Mouse (Mus musculus): ENCODE measurements around the gene Spsb2. TPM values are rescaled to one million over a fixed set of nuclear protein-coding genes. Genes with fewer than 3 reads are reported as not detected.

Spsb2 gene
- polyA plus RNA-seq, 1 experiment from 2014 or later: 18.2 TPM

- Histone ChIP-seq H3K4me2 (peak overlapping the region; percentile 69), H3K9ac (no peak overlapping the region), H3K9me3 (replicated peaks) (no peaks in the 10 kb centered on the region), H3K4me1 (peaks cover 66% of the 10 kb centered on the region), H3K36me3 (peaks cover 36% of the 10 kb centered on the region), H3K27ac (peak overlapping the region; percentile 92), H3K4me3 (replicated peaks) (peak overlapping the region; percentile 80), H3K27me3 (no peaks in the 10 kb centered on the region)
- 79% methylated on average over 24 of the region's 24 CpGs for WGBS
- ATAC-seq (replicated peaks; ENCODE audit: low FRiP score): no peak
Observed at GRCm38 (mm10) chr6:124811701-124812560, 3.5 kb downstream of the Spsb2 start.

DNA sequence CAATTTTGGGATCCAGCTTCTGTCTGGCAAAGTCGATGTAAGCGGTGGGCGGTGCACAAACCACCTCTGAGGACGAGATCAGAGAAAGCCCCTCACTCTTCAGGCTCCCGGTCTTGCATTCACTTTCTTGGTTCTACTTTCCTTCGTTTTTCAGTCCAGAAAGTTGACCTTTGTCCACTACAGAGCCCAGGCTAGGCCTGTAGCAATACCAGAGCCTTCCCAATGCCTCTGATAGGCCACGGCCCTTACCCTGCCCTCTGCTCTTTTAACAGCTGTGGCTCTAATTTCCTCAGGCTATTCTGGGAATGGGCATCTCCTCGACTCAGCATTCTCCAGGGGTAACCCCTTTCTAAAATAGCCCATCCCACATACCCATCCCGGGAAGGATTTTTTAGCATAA lies 4.4 kb downstream of the Spsb2 start:
- Histone ChIP-seq H3K27me3 (no peaks in the 10 kb centered on the region), H3K36me3 (peaks cover 45% of the 10 kb centered on the region), H3K27ac (peak overlapping the region; percentile 92), H3K9me3 (replicated peaks) (no peaks in the 10 kb centered on the region), H3K4me3 (replicated peaks) (peak overlapping the region; percentile 80), H3K9ac (peak overlapping the region; percentile 75), H3K4me1 (peaks cover 59% of the 10 kb centered on the region), H3K4me2 (peak overlapping the region; percentile 69)
- 21% methylated on average over 9 of the region's 9 CpGs for WGBS
- no peak for ATAC-seq (replicated peaks; ENCODE audit: low FRiP score)

GRCm38 (mm10) chr6:124813496-124813895 lies 5.0 kb downstream of the Spsb2 start:
- peak overlapping the region; percentile 75 for H3K9ac ChIP-seq

DNA sequence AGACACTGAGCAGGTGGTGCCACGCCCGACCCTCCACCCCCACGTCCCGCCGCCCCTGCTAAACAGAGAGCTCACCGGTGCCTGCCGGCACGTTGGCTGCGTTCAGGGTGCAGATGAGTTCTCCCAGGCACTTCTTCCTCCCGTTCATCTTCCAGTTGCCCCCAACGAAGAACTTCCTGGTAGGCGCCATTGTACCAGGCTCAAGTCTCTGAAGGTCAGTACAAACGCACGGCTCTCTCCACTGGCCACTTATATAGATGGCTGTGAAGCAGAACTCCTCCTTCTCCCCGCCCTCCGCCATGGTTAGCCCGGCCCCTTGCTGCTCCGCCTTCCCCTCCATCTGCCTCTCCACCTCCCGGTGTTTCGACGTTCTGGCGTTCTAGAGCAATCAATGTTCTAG lies 5.5 kb downstream of the Spsb2 start, which contains the start of gene Tpi1:
TSS of gene Tpi1 (minus strand) at position 364 of the 400 bp plus-strand sequence.
- H3K4me3 ChIP-seq (replicated peaks): peak within 1 kb of the TSS; percentile 80
- peak within 1 kb of the TSS; percentile 69 for H3K4me2 ChIP-seq
- H3K36me3 ChIP-seq: peaks cover 56% of the 10 kb centered on the region
- no peaks in the 10 kb centered on the region for H3K9me3 ChIP-seq (replicated peaks)
- under 1% methylated on average over 22 of the region's 22 CpGs for WGBS
- H3K9ac ChIP-seq: peak within 1 kb of the TSS; percentile 75
- H3K4me1 ChIP-seq: peaks cover 53% of the 10 kb centered on the region
- peak; percentile 89 for ATAC-seq (replicated peaks; ENCODE audit: low FRiP score)
- H3K27ac ChIP-seq: peak within 1 kb of the TSS; percentile 92
- no peaks in the 10 kb centered on the region for H3K27me3 ChIP-seq

More at GRCm38 (mm10) chr6:124813496-124813895, 5.0 kb downstream of the Spsb2 start:
- peaks cover 51% of the 10 kb centered on the region for H3K36me3 ChIP-seq
- no peaks in the 10 kb centered on the region for H3K27me3 ChIP-seq
- peaks cover 53% of the 10 kb centered on the region for H3K4me1 ChIP-seq
- peak overlapping the region; percentile 80 for H3K4me3 ChIP-seq (replicated peaks)
- peak overlapping the region; percentile 69 for H3K4me2 ChIP-seq
- peak; percentile 44 for ATAC-seq (replicated peaks; ENCODE audit: low FRiP score)
- no peaks in the 10 kb centered on the region for H3K9me3 ChIP-seq (replicated peaks)
- H3K27ac ChIP-seq: peak overlapping the region; percentile 92
- WGBS: under 1% methylated on average over 18 of the region's 18 CpGs

DNA sequence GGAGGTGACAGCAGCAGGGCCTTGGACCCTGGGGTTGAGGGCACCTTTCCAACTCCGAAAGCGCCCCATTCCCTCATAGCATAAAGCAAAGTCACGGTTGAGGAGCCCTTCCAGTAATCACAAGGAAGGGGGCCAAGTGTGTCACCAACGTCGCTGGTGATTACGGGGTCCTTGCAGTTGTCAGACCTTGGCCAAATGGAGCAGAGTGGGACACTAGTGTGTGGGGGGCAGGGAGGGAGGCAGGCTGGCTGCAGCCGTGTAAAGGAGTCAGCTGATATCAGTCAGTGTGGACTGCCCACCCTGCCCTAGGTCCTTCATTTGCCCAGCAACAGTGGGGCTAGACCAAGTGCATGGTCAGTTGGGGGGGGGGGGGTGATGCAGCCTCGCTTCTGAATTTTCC lies 6.0 kb downstream of the Spsb2 start:
- peaks cover 48% of the 10 kb centered on the region for H3K4me1 ChIP-seq
- H3K4me3 ChIP-seq (replicated peaks): peak overlapping the region; percentile 80
- H3K27me3 ChIP-seq: no peaks in the 10 kb centered on the region
- H3K27ac ChIP-seq: peak overlapping the region; percentile 92
- H3K9me3 ChIP-seq (replicated peaks): no peaks in the 10 kb centered on the region
- peak; percentile 53 for ATAC-seq (replicated peaks; ENCODE audit: low FRiP score)
- H3K36me3 ChIP-seq: peaks cover 61% of the 10 kb centered on the region
- H3K4me2 ChIP-seq: peak overlapping the region; percentile 69
- 15% methylated on average over 8 of the region's 8 CpGs for WGBS
- no peak overlapping the region for H3K9ac ChIP-seq

- ATAC-seq (replicated peaks; ENCODE audit: low FRiP score): peak; percentile 12
- H3K9ac ChIP-seq: no peak overlapping the region
- H3K36me3 ChIP-seq: peaks cover 65% of the 10 kb centered on the region
- H3K9me3 ChIP-seq (replicated peaks): no peaks in the 10 kb centered on the region
- H3K27me3 ChIP-seq: no peaks in the 10 kb centered on the region
- H3K4me2 ChIP-seq: peak overlapping the region; percentile 69
- peak overlapping the region; percentile 92 for H3K27ac ChIP-seq
- H3K4me1 ChIP-seq: peaks cover 41% of the 10 kb centered on the region
- peak overlapping the region; percentile 80; the same call in 1 of the 2 replicates for H3K4me3 ChIP-seq (replicated peaks)
- 59% methylated on average over 9 of the region's 9 CpGs for WGBS
Observed at GRCm38 (mm10) chr6:124814858-124815774, 6.7 kb downstream of the Spsb2 start.

GRCm38 (mm10) chr6:124816611-124817010 lies 8.2 kb downstream of the Spsb2 start:
- 94% methylated on average over 4 of the region's 4 CpGs for WGBS
- peaks cover 66% of the 10 kb centered on the region for H3K36me3 ChIP-seq

GRCm38 (mm10) chr6:124817125-124817524 lies 8.7 kb downstream of the Spsb2 start:
- Histone ChIP-seq H3K4me1 (peaks cover 26% of the 10 kb centered on the region), H3K4me3 (replicated peaks) (no peak overlapping the region), H3K4me2 (no peak overlapping the region), H3K9me3 (replicated peaks) (no peaks in the 10 kb centered on the region), H3K27me3 (no peaks in the 10 kb centered on the region), H3K36me3 (peaks cover 66% of the 10 kb centered on the region), H3K9ac (no peak overlapping the region), H3K27ac (no peak overlapping the region)
- no peak for ATAC-seq (replicated peaks; ENCODE audit: low FRiP score)
- 93% methylated on average over 11 of the region's 11 CpGs for WGBS

More at GRCm38 (mm10) chr6:124816611-124817010, 8.2 kb downstream of the Spsb2 start:
- no peak for ATAC-seq (replicated peaks; ENCODE audit: low FRiP score)
- no peak overlapping the region for H3K4me3 ChIP-seq (replicated peaks)
- no peak overlapping the region for H3K9ac ChIP-seq
- H3K27ac ChIP-seq: no peak overlapping the region
- peaks cover 31% of the 10 kb centered on the region for H3K4me1 ChIP-seq
- no peaks in the 10 kb centered on the region for H3K9me3 ChIP-seq (replicated peaks)
- H3K27me3 ChIP-seq: no peaks in the 10 kb centered on the region
- H3K4me2 ChIP-seq: no peak overlapping the region

DNA sequence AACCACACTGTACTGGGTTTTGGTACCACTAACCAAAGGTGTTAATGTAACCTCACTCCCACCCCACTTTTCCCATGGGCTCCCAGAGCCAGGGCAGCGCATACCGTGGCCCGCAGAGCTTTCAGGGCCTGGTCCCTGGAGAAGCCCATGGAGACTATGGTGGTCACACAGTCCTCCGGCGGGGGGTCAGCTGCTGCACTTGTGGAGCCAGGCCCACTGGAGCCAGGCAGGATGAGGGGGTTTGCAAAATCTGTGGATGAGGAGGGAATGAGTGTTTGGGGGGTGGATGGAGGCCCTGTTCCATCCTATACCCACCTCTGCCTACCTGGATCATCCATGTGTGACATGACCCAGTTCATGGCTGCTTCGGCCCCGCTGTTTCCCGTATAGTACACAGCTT lies 9.1 kb downstream of the Spsb2 start:
- WGBS: 95% methylated on average over 8 of the region's 8 CpGs
- H3K4me3 ChIP-seq (replicated peaks): no peak overlapping the region
- no peak overlapping the region for H3K4me2 ChIP-seq
- H3K27me3 ChIP-seq: no peaks in the 10 kb centered on the region
- H3K4me1 ChIP-seq: peaks cover 22% of the 10 kb centered on the region
- no peaks in the 10 kb centered on the region for H3K9me3 ChIP-seq (replicated peaks)
- peaks cover 69% of the 10 kb centered on the region for H3K36me3 ChIP-seq
- no peak for ATAC-seq (replicated peaks; ENCODE audit: low FRiP score)
- H3K9ac ChIP-seq: no peak overlapping the region
- no peak overlapping the region for H3K27ac ChIP-seq

GRCm38 (mm10) chr6:124817971-124818370 lies 9.5 kb downstream of the Spsb2 start:
- Histone ChIP-seq H3K9me3 (replicated peaks) (no peaks in the 10 kb centered on the region), H3K27ac (no peak overlapping the region), H3K27me3 (no peaks in the 10 kb centered on the region), H3K36me3 (peaks cover 73% of the 10 kb centered on the region), H3K4me2 (no peak overlapping the region), H3K4me1 (peaks cover 18% of the 10 kb centered on the region), H3K9ac (no peak overlapping the region), H3K4me3 (replicated peaks) (no peak overlapping the region)
- no peak for ATAC-seq (replicated peaks; ENCODE audit: low FRiP score)
- 90% methylated on average over 8 of the region's 8 CpGs for WGBS

DNA sequence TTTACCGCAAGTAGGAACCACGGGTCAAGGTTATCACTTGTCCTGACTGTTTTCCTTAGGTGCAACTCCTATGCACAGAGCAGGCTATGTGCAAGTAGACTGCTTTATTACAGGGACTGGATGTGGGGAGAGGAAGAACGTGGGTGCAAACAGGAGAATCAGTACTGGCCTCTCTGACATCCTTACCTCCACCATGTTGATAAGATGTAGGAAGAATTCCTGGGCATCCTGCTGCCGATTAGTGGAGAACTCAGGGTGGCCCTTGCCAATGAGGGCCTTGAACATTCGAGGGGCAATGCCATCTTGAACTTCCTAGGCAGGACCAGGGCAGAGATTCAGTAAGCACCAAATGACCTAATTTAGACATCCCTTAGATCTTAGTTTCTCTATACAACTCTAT lies 12.4 kb downstream of the Spsb2 start:
- WGBS: 87% methylated on average over 5 of the region's 5 CpGs
- Histone ChIP-seq H3K4me3 (replicated peaks) (no peak overlapping the region), H3K27me3 (no peaks in the 10 kb centered on the region), H3K27ac (no peak overlapping the region), H3K36me3 (peaks cover 100% of the 10 kb centered on the region), H3K4me1 (no peaks in the 10 kb centered on the region), H3K9me3 (replicated peaks) (no peaks in the 10 kb centered on the region), H3K9ac (no peak overlapping the region), H3K4me2 (no peak overlapping the region)
- ATAC-seq (replicated peaks; ENCODE audit: low FRiP score): no peak

DNA sequence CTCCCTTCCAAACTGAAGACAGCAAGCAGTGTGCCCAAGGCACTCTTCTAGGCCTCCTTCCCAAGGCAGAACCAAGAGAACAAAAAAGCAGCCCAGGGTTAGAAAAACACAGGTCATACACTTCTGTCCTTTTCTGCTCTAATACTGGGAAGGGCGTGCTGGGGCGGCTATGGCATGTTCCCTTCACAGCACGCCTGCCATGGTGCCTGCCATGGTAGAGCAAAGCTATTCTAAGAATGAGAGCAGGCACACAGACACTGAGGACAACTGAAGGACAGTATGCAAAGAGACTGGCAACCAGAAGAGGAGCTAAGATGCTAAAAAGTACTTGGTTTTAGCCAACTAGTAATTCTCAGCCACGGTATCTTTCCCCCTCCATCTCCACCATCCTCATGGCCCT lies 13.6 kb downstream of the Spsb2 start:
- Histone ChIP-seq H3K9me3 (replicated peaks) (no peaks in the 10 kb centered on the region), H3K4me3 (replicated peaks) (no peak overlapping the region), H3K27me3 (no peaks in the 10 kb centered on the region), H3K4me2 (no peak overlapping the region), H3K9ac (no peak overlapping the region), H3K4me1 (no peaks in the 10 kb centered on the region), H3K27ac (no peak overlapping the region), H3K36me3 (peaks cover 98% of the 10 kb centered on the region)
- ATAC-seq (replicated peaks; ENCODE audit: low FRiP score): no peak
- WGBS: 94% methylated on average over 4 of the region's 4 CpGs
